Mouse (Mus musculus) erythroid progenitor cell, adult 5-6 weeks (primary cell): ENCODE results near the gene Ftcd. TPM values are rescaled to one million over a fixed set of nuclear protein-coding genes. Genes with fewer than 3 reads are reported as not detected.
A peak's percentile ranks its signal among the peaks of the same experiment; 100 is the strongest.

Source experiments
- ATAC-seq: replicated peaks from 2 replicates; pipeline ENCODE4 v1.8.0; 2016; ENCODE audit warnings: moderate number of reproducible peaks, mild to moderate bottlenecking, moderate TSS enrichment, inconsistent platforms; ENCODE audit not compliant: poor library complexity, low FRiP score, severe bottlenecking
- total RNA-seq, 2 experiments: library from RNA; stranded (forward) in 1 of 2; stranded (reverse) in 1 of 2; fragments of 150-400 nt in 1 of 2; fragments of 186-747, 209-891 nt in 1 of 2; gene quantifications; 2 replicates each; pipeline versions ENCODE4 v1.2.3 to v1.2.4; 2015 to 2017; ENCODE audit warnings: low replicate concordance in 2 of 2

Gene Ftcd
- not detected in 2 replicates for total RNA-seq (2015; ENCODE audit: low replicate concordance)
- total RNA-seq (2017; ENCODE audit: low replicate concordance): not detected in 2 replicates

DNA sequence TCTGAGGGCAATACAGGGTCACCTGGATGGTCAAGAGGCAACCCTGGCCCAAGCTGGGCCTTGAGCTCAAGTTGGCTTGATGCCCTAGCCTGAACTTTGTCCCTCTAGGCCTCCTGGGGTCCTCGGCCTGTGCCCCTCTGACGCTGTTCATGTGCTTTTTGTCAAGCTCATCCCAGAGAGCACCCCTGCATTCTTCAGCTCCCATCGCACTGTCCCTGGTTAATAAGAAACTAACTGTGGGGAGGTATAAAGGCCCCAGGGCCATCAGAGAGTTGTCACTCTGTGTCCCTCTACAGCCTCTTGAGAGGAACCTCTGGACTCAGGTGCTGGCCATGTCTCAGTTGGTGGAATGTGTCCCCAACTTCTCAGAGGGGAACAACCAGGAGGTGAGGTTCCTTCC, at the start of gene Ftcd:
TSS of gene Ftcd (plus strand) at position 275 of the 400 bp plus-strand sequence.
- ATAC-seq: no peak

GRCm38 (mm10) chr10:76530922-76531321, 44.5 kb upstream of the Ftcd start:
- no peak for ATAC-seq

DNA sequence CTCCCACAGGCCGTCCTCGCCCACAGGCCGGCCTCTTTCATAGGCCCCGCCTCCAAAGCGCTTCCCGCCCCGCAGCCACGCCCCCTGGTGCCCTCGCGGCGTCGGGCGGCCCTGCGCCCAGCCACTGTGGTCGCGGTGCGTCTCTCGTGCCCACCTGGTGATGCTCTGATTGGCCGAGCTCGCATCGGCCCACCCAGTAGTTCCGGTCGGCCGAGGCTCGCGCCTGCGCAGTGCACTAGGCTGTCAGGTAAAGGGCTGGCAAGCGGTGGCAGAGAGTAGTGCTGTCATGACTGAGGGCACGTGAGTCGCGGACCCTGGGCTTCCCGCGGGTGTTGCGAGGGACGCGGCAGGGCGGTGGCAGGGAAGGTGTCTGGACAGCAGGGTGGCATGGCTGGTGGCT, 44.1 kb upstream of the Ftcd start, which contains the start of gene Lss:
TSS of gene Lss (plus strand) at position 214 of the 400 bp plus-strand sequence.
- ATAC-seq: peak; percentile 97

DNA sequence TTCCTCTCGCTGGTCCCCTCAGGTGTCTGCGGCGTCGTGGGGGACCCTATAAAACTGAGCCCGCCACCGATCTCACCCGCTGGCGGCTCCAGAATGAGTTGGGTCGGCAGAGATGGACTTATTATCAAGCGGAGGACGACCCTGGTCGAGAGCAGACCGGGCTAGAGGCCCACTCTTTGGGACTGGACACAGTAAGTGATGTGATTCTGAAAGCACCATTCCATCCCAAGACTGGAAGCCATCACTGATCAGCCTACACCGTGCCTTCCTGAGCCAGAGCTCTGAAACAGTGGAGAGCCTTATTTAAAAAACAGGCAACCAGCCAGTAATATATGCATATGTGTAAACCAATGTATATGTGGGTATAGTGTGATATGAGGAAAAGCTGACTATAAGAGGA, 43.6 kb upstream of the Ftcd start:
- no peak for ATAC-seq

DNA sequence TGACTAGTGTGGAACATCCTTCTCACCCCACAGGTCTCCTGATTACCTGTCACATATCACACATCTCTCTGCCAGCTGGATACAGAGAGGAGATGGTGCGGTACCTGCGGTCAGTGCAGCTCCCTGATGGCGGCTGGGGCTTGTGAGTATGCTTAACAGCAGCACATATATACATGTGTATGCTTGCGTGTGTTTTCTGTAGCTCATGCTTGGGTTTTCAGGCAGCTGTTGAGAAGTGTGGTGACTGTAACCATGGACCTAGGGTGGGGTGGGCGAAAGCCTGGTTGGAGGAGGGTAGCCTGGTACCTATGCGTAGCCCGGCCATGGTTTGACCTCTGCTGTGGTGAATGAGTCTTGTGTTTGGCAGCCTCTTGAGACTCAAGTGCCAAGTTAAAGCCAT, 39.9 kb upstream of the Ftcd start:
- ATAC-seq: no peak

- no peak for ATAC-seq
Measured at GRCm38 (mm10) chr10:76537619-76538018, 37.8 kb upstream of the Ftcd start.

DNA sequence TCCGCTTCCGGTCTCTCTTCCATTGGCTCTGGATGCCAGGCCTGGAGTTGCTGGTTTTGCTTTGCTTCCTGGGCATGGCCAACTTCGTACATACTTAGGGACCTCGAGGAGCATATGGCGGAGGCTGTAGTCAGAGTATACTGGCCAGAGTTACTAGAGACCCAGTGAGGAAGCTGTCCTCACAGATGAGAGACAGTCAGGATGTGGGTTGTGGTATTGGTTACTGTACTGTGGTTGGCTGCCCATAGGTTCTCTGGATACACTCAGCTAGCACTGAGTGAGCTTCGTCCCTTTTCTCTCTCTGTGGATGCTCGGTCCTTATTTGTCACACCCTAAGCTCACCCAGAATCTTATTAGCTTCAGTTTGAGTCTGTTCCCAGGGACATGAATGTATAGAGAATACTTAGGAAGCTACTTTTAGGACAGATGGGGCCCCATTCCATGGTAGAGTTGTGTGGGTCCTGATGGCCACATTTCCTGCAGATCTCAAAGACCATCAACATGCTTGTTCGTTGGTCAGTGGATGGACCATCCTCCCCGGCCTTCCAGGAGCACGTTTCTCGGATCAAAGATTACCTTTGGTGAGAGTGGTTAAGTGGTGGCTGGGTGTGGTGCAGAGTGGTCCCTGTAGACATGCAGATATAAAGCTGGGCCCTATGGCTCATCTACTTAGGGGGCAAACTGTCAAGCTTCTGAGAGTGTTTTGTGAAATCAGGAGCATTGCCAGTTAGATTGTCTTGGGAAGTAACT, 33.9 kb upstream of the Ftcd start:
- ATAC-seq: no peak

- no peak for ATAC-seq
Measured at GRCm38 (mm10) chr10:76542636-76543375, 32.6 kb upstream of the Ftcd start.

- no peak for ATAC-seq
Measured at GRCm38 (mm10) chr10:76546566-76546965, 28.9 kb upstream of the Ftcd start.

DNA sequence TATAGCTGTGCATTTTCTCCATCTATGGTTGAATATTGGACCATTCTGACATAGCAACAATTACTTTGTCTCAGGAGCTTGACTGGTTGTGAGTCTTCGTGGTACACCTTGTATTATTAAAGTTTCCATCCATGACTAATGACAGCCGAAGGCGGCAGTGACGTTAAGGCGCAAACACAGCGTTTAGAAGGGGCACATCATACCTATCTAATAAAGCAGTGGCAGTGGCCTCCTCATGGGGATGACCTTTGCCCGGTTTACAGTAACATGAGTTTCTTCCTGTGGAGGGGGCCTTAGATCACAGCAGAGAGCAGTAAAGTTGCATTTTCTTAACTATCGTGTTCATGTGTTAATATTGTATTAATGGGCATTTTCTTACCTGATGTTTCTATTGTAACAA, 27.2 kb upstream of the Ftcd start:
- no peak for ATAC-seq

GRCm38 (mm10) chr10:76550458-76550857, 25.0 kb upstream of the Ftcd start:
- ATAC-seq: no peak

DNA sequence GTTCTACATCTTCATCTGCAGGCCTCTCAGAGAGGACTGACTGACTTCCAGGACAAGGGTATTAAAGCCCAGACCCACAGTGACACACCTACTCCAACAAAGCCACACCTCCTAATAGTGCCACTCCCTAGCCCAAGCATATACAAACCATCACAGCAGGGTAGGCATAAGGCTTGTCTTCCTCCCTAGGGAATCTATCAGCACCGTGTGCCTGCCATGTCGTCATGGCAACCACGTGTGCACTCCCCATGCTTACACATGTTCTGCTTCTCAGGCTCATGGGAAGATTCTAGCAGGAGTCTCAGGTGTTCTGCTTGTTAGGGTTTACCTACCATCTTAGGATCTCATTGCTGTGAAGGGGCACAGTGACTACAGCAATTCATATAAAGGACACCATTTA, 23.9 kb upstream of the Ftcd start:
- no peak for ATAC-seq

DNA sequence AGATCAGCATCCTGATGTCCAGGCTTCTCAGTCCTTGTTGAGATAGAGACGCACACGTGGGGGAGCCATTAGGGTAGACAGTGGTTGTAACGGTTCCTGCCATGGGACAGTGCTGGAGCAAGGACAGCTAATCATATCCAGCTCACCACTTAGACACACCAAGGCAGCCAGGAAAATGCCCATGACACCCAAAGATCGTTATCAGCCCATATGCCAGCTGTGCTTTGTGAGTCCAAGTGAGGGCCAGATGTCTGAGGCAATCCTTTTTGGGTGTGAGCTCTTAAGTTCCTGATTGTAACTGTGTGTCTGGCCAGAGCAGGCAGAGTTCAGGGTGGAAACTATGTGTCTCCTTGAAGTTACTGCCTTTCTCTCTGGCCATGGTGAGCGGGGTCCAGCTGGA, 21.4 kb upstream of the Ftcd start:
- no peak for ATAC-seq

- ATAC-seq: no peak
Measured at GRCm38 (mm10) chr10:76561972-76562371, 13.5 kb upstream of the Ftcd start, which contains the start of gene Spatc1l. Spatc1l (plus strand) TSS chr10:76562272.

DNA sequence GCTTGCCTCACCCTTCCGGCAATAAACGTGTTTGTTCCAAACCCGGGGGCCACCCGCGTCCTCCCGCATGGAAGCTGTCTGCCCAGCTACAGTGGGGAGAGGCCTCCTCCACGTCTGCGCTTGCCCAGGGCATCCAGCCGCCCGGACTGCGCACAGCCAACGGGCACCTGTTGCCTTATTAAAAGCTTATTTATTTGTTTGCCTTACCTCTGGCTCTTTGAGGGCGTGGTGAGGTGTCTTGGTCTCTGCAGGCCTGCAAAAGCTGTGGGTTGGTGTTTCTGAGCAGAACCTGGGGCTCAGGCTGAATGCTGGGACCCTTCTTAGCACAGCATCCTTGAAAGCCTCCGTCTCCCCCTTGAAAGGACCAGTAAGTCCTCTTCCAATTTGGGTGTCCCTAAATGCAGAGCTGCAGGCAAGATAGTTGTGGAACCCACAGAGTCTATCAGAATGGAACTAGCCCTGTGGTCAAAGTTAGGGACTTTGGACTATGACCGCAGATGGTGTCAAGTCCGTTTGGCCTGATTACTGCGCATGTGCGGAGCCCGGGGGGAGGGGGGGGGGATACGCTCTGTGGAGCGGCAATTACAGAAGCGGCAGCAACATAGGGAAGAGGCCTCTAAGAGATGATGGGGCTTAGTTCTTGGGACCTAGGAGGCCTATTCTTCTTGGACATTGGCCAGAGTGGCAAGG, 5.3 kb upstream of the Ftcd start:
- ATAC-seq: no peak

GRCm38 (mm10) chr10:76571070-76571469, 4.4 kb upstream of the Ftcd start:
- ATAC-seq: no peak

DNA sequence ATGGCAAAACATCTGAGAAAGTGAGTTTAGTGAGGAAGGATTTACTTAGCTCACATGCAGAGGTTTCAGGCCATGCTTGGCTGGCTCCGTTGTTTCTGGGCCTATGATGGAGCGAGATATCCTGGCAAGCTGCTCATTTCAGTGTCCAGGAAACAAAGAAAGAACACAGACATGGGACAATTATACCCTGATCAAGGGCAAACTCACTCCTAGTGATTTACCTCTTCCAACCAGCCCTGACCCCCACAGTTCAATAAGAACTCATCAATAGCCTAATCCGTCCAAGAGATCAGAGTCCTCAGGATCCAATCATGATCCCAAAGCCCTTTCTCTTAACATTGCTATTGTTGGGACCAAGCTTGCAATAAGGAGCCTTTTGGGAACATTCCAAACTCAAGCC, 3.3 kb upstream of the Ftcd start:
- no peak for ATAC-seq

DNA sequence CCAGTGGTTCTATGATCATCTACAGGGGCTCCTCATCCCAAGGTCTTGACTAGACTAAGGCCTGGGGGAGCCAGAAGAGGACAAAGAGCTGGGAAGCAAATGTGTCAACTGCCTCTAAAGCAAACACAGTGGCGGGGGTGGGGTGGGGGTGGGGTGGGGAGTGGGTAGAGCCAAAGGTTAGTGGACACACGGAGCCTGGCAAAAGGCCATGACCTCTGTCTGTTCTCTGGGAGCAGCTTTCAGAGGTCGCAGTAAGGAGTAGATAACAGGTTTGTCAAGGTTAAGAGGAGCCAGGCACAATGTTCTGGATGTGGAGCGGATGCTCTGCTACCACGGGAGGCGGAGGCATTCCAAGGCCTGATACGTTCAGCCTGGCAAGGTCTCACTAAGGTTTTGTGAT, 1.5 kb downstream of the Ftcd start:
- no peak for ATAC-seq

DNA sequence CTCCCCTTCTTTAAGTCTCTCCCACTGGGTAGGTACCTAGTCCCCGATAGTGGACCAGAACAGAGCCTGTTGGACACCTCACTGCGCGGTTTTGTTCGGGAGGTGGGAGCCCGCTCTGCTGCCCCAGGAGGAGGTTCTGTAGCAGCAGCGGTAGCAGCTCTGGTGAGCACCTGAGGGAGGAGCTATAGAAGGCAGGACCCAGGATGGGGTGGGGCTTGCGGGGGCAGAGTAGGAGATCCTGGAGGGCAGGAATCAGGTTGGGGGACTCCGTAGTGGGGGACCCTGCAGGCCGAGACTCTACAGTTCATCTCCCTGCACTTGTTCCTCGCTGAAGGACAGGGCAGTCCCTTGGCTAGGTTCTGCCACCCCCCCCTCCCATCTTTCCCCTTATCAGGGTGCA, 8.7 kb downstream of the Ftcd start:
- ATAC-seq: no peak

GRCm38 (mm10) chr10:76586190-76586589, 10.7 kb downstream of the Ftcd start:
- no peak for ATAC-seq

- no peak for ATAC-seq
Measured at GRCm38 (mm10) chr10:76590197-76590596, 14.7 kb downstream of the Ftcd start.
